ENCODE assay signal across 8 mouse cellular contexts in the genomic region with DNA sequence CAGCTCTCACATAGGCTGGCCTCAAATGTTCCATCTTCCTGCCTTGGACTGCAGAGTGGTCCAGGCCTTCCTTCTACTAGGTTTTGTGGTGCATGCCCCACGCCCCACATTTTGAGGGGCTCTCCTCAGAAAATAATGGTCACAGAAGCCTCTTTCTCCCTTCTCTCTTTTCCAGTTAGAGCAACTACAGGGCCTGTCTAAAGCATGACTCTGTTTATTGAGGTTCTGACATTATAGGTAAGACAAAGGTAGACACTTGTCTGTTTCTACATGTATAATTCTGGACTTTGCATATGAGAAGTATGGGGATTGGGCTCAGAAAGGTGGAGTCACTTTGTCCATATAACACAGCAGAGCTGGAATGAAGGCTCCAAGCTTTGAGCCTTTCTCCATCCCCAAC. TPM values are rescaled to one million over a fixed set of nuclear protein-coding genes. Genes with fewer than 3 reads are reported as not detected.
DNase-seq lines count a peak whose midpoint lies in the region; ATAC-seq and TF ChIP-seq lines count a peak whose summit lies in the region.

A gene (minus strand): TSS at position 101 of the 400 bp plus-strand sequence.

- DNase-seq in heart, postnatal 0 days (ENCODE audit: low spot score) = no peak
- no peak for DNase-seq in heart, postnatal 25 days (ENCODE audit: low spot score)
- no peak for DNase-seq in MEL (ENCODE audit: low read depth, low spot score)
- no peak for DNase-seq in hindbrain, embryonic 11.5 days (ENCODE audit: low spot score)
- no peak for DNase-seq in midbrain, embryonic 11.5 days (ENCODE audit: low spot score, missing footprints)
- no peak for DNase-seq in retina, postnatal 1 day
- no peak for DNase-seq in gastrocnemius, postnatal 4 days (ENCODE audit: low spot score in 2 of 2)
- DNase-seq in gastrocnemius, postnatal 25 days = no peak

- peaks cover 25% of the 10 kb centered on the region for H3K4me1 ChIP-seq in heart, postnatal 0 days (ENCODE audit: control insufficient read depth, insufficient read depth)
- H3K4me1 ChIP-seq in MEL (ENCODE audit: control insufficient read depth in 1 of 2, insufficient read depth in 2 of 2, low read length in 2 of 2) = peaks cover 6 to 26% of the 10 kb centered on the region in 2 experiments
- H3K4me1 ChIP-seq in hindbrain, embryonic 11.5 days (replicated peaks; ENCODE audit: control insufficient read depth, insufficient read depth, low read length) = peaks cover 10% of the 10 kb centered on the region; the same call in 1 of the 2 replicates
- peaks cover 14% of the 10 kb centered on the region for H3K4me1 ChIP-seq in midbrain, embryonic 11.5 days (ENCODE audit: control insufficient read depth, insufficient read depth, low read length)

- TF ChIP-seq CTCF in heart, postnatal 0 days (IDR thresholded peaks at IDR 0.05; ENCODE audit: low read depth) = no peak
- no peak for TF ChIP-seq CTCF in MEL (IDR thresholded peaks at IDR 0.05 in 2 of 3, conservative IDR thresholded peaks at IDR 0.05 in 1 of 3; ENCODE audit: control insufficient read depth in 1 of 3, insufficient read depth in 1 of 3, low read depth in 2 of 3, low read length in 3 of 3, poor library complexity in 1 of 3, severe bottlenecking in 1 of 3)

- 100% methylated on average over 1 of the region's 1 CpGs for WGBS in heart, postnatal 0 days
- WGBS in hindbrain, embryonic 11.5 days = 97% methylated on average over 1 of the region's 1 CpGs
- WGBS in midbrain, embryonic 11.5 days = 88% methylated on average over 1 of the region's 1 CpGs

- no peak for TF ChIP-seq RAD21 in MEL (IDR thresholded peaks at IDR 0.05; ENCODE audit: low read depth, low read length)

- ATAC-seq in heart, postnatal 0 days (ENCODE audit: insufficient read depth, low read depth) = no peak
- no peak for ATAC-seq in hindbrain, embryonic 11.5 days (ENCODE audit: low FRiP score)
- ATAC-seq in midbrain, embryonic 11.5 days (ENCODE audit: low FRiP score) = no peak

- peak within 1 kb of the TSS; percentile 63 for H3K4me3 ChIP-seq in heart, postnatal 0 days (ENCODE audit: low read depth, low read length)
- peak within 1 kb of the TSS; percentile 71 to 94 for H3K4me3 ChIP-seq in MEL (ENCODE audit: control insufficient read depth in 1 of 2, insufficient read depth in 1 of 2, low read depth in 2 of 2, low read length in 2 of 2)
- H3K4me3 ChIP-seq in hindbrain, embryonic 11.5 days (ENCODE audit: low read depth, low read length) = peak within 1 kb of the TSS; percentile 73
- peak within 1 kb of the TSS; percentile 95 for H3K4me3 ChIP-seq in midbrain, embryonic 11.5 days (ENCODE audit: low read depth, low read length)

- no peak for TF ChIP-seq EP300 in heart, postnatal 0 days (IDR thresholded peaks at IDR 0.05; ENCODE audit: low read depth)
- no peak for TF ChIP-seq EP300 in MEL (IDR thresholded peaks at IDR 0.05; ENCODE audit: low read depth in 1 of 2, low read length in 2 of 2)

- no peaks in the 10 kb centered on the region for H3K9me3 ChIP-seq in heart, postnatal 0 days (replicated peaks; ENCODE audit: control insufficient read depth, low read length)
- H3K9me3 ChIP-seq in MEL (replicated peaks; ENCODE audit: insufficient read depth, low read length) = no peaks in the 10 kb centered on the region
- H3K9me3 ChIP-seq in hindbrain, embryonic 11.5 days (ENCODE audit: control insufficient read depth, low read length) = no peaks in the 10 kb centered on the region
- no peaks in the 10 kb centered on the region for H3K9me3 ChIP-seq in midbrain, embryonic 11.5 days (ENCODE audit: control insufficient read depth, low read length)

- no peaks in the 10 kb centered on the region for H3K36me3 ChIP-seq in heart, postnatal 0 days (replicated peaks; ENCODE audit: control insufficient read depth, insufficient read depth, low read length)
- H3K36me3 ChIP-seq in MEL (ENCODE audit: control insufficient read depth in 1 of 2, insufficient read depth in 2 of 2, low read length in 2 of 2) = peaks cover 0 to 28% of the 10 kb centered on the region in 2 experiments; a peak in 2 of 4 replicates
- H3K36me3 ChIP-seq in hindbrain, embryonic 11.5 days (ENCODE audit: control insufficient read depth, insufficient read depth, low read length) = no peaks in the 10 kb centered on the region
- no peaks in the 10 kb centered on the region for H3K36me3 ChIP-seq in midbrain, embryonic 11.5 days (ENCODE audit: control insufficient read depth, insufficient read depth, low read length)

- no peak for TF ChIP-seq POLR2A in MEL (IDR thresholded peaks at IDR 0.05; ENCODE audit: control insufficient read depth in 1 of 2, insufficient read depth in 1 of 2, low read depth in 1 of 2, low read length in 2 of 2, poor library complexity in 1 of 2)

- H3K27me3 ChIP-seq in heart, postnatal 0 days (ENCODE audit: control insufficient read depth, insufficient read depth, low read length) = no peaks in the 10 kb centered on the region
- H3K27me3 ChIP-seq in MEL (ENCODE audit: control insufficient read depth in 1 of 2, insufficient read depth in 2 of 2, low read length in 2 of 2) = no peaks in the 10 kb centered on the region
- no peaks in the 10 kb centered on the region for H3K27me3 ChIP-seq in hindbrain, embryonic 11.5 days (ENCODE audit: control insufficient read depth, insufficient read depth, low read length)
- no peaks in the 10 kb centered on the region for H3K27me3 ChIP-seq in midbrain, embryonic 11.5 days (ENCODE audit: control insufficient read depth, insufficient read depth, low read length)

- H3K9ac ChIP-seq in heart, postnatal 0 days (replicated peaks; ENCODE audit: low read depth, low read length) = peak within 1 kb of the TSS; percentile 73
- H3K9ac ChIP-seq in MEL (ENCODE audit: control insufficient read depth, low read depth, low read length, poor library complexity, severe bottlenecking) = peak within 1 kb of the TSS; percentile 92
- peak within 1 kb of the TSS; percentile 57; the same call in 1 of the 2 replicates for H3K9ac ChIP-seq in hindbrain, embryonic 11.5 days (ENCODE audit: low read depth, low read length)
- peak within 1 kb of the TSS; percentile 66 for H3K9ac ChIP-seq in midbrain, embryonic 11.5 days (ENCODE audit: low read length)

- H3K4me2 ChIP-seq in heart, postnatal 0 days (ENCODE audit: low read depth, low read length) = peak within 1 kb of the TSS; percentile 81
- H3K4me2 ChIP-seq in hindbrain, embryonic 11.5 days (replicated peaks; ENCODE audit: low read depth, low read length) = peak within 1 kb of the TSS; percentile 62
- H3K4me2 ChIP-seq in midbrain, embryonic 11.5 days = peak within 1 kb of the TSS; percentile 68

- intact Hi-C loops in heart, postnatal 25 days (cut with DNase I) = loop anchor here (2.0 to 5.0 kb wide), 2 partner anchors 22 to 82 kb away; a partner anchor contains a TSS

- H3K27ac ChIP-seq in heart, postnatal 0 days (ENCODE audit: low read depth) = peak within 1 kb of the TSS; percentile 82
- H3K27ac ChIP-seq in MEL (ENCODE audit: control insufficient read depth, low read depth, low read length) = peak within 1 kb of the TSS; percentile 93
- H3K27ac ChIP-seq in hindbrain, embryonic 11.5 days (ENCODE audit: low read depth, low read length) = peak within 1 kb of the TSS; percentile 55
- peak within 1 kb of the TSS; percentile 30; the same call in 1 of the 2 replicates for H3K27ac ChIP-seq in midbrain, embryonic 11.5 days (ENCODE audit: low read depth, low read length)

- peaks cover 14% of the 10 kb centered on the region for H3K79me2 ChIP-seq in MEL (ENCODE audit: control insufficient read depth, insufficient read depth, low read length, poor library complexity)

TF ChIP-seq in MEL, 35 proteins besides CTCF, POLR2A, EP300 and RAD21:
- TF ChIP-seq GABPA (IDR thresholded peaks at IDR 0.05; ENCODE audit: low read depth, low read length) (no peak), BHLHE40 (IDR thresholded peaks at IDR 0.05; ENCODE audit: borderline replicate concordance, low read depth, low read length) (no peak), MAX (IDR thresholded peaks at IDR 0.05; ENCODE audit: low read length) (no peak), USF2 (IDR thresholded peaks at IDR 0.05; ENCODE audit: borderline replicate concordance in 1 of 2, insufficient read depth in 1 of 2, low read depth in 1 of 2, low read length in 2 of 2) (no peak), USF1 (IDR thresholded peaks at IDR 0.05; ENCODE audit: low read depth, low read length) (no peak), MYC (IDR thresholded peaks at IDR 0.05; ENCODE audit: low read depth, low read length) (no peak), MEF2A (IDR thresholded peaks at IDR 0.05; ENCODE audit: extremely low read depth, insufficient replicate concordance, low read depth, low read length, poor library complexity, severe bottlenecking) (no peak)
TF ChIP-seq in MEL: peak in this region for 0.

RNA-seq across cellular contexts. Expression of the gene that starts here (rescaled TPM):
- total RNA-seq in heart, postnatal 0 days (2014; rRNA removed; ENCODE audit: low replicate concordance) = 1.3 and 3.8 TPM in 2 replicates
- 1.0 and 1.7 TPM in 2 replicates for polyA plus RNA-seq in heart, postnatal 0 days (2015; fragmentation: Nextera tagmentation; extraction: Ambion mirVana)
- total RNA-seq in heart, postnatal 25 days (2021) = 1 to 10 TPM; 3.2 to 3.3 TPM
- total RNA-seq in MEL (2012; rRNA removed) = 0.23 and 0.26 TPM in 2 replicates
- polyA plus RNA-seq in MEL (2012; ENCODE audit: insufficient read depth in 1 of 2, insufficient read length in 2 of 2, low read depth in 1 of 2, low replicate concordance in 2 of 2, missing spikeins in 1 of 2) = under 1 TPM in 1 of 2 experiments, not detected in 1; 0.28 TPM
- 2.0 and 2.2 TPM in 2 replicates for polyA plus RNA-seq in hindbrain, embryonic 11.5 days (2014; fragmentation: Nextera tagmentation; extraction: Ambion mirVana)
- polyA plus RNA-seq in midbrain, embryonic 11.5 days (2014; fragmentation: Nextera tagmentation; extraction: Ambion mirVana) = 2.2 and 2.4 TPM in 2 replicates
- total RNA-seq in gastrocnemius, postnatal 4 days (2021) = 1 to 10 TPM; 2.5 to 3.2 TPM
- 1 to 10 TPM; 1.3 to 1.6 TPM for total RNA-seq in gastrocnemius, postnatal 25 days (2021)

Comparison
In these comparisons a context has a peak if more than half of its experiments do, and no peak if none do; other contexts are left out.
1. H3K27ac ChIP-seq: peak in every context shown above with its lines; median percentile 93 in MEL; 82 in heart, postnatal 0 days; 55 in hindbrain, embryonic 11.5 days; 30 in midbrain, embryonic 11.5 days.